Mouse (Mus musculus) gonadal fat pad, adult 2 months (tissue): ENCODE measurements around the gene Setd2. TPM values are rescaled to one million over a fixed set of nuclear protein-coding genes. Genes with fewer than 3 reads are reported as not detected.

Source experiments
- DNase-seq: peaks from one replicate; pipeline ENCODE4 v3.0.0-alpha.2; 2012; ENCODE audit warnings: low read depth
- polyA plus RNA-seq: library from polyadenylated mRNA; depleted of rRNA; stranded (reverse); fragments of >200 nt; gene quantifications from 2 replicates; pipeline ENCODE4 v1.2.3, GENCODE M21; 2012

The Setd2 gene
- polyA plus RNA-seq, 1 experiment = 38.8 TPM

- DNase-seq = no peak
These were observed 91.2 kb downstream of the Setd2 start for GRCm38 (mm10) chr9:110623416-110624195.

DNA sequence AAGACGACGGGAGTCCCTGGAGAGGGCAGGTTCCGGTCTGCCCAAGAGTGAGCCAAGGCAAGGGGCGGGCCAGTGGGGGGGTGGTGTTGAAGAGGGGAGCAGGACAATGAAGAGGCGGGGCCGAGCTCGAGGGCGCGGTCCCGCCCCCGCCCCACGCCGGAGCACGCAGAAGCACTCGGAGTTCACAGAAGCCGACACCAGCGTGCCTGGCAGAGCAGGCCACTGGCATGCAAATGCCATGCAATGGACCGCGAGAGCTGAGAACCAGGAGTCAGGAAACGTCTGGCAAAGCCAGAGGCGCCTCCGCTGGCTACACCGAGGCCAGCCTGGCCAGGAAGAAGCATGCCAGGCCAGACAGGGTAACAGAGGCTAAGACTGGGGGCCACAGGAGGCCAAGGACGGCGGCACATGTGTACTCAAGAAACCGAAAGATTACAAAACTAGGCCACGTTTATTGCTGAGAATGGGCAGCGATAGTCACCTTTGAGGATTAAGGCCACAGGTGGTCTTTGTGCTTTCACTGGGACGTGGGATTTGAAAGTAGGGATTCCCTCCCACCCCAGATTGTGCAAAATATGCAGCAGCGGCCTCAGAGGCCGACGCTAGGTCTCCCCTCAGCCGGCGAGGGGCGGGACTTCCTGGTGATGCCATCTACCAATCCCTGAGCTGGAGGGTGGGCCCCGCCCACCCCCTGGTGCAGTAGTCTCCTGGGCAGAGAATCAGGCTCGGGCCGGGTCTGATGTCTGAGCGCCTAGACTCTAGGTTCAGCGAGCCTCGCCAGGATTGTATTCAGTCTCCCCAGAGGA lies 92.2 kb downstream of the Setd2 start, which contains the start of gene Nradd:
Gene Nradd (minus strand): TSS at position 92 of the 806 bp plus-strand sequence.
- no peak for DNase-seq

DNA sequence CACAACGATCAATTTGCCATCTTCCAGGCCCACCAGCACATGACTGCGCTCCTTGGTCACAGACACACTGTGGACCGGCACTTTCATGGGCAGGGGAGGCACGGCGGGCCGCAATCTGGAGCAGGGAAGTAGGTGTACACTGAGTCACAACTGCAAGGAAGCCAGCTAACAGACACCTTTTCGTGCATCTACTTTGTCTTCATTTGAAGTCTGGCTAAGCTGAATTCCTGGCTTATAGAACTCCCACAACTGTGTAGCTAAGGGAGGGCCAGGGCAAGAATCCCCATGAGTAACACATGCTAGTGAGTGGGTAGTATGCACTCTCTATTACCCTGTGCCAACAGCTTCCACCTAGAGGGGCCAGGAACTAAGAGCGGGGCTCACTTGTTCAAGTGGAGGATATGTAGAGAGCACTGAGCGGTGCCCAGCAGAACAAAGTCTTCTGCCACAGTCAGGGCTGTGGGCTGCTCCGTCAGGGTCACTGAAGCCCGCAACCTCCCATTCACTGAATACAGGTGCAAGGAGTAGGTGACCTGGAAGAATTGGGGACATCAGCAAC lies 93.0 kb downstream of the Setd2 start:
- DNase-seq = no peak

GRCm38 (mm10) chr9:110630171-110630570 lies 97.8 kb downstream of the Setd2 start:
- no peak for DNase-seq

- DNase-seq = no peak
These were observed 98.8 kb downstream of the Setd2 start for GRCm38 (mm10) chr9:110631191-110631590.

- DNase-seq = no peak
These were observed 99.4 kb downstream of the Setd2 start for GRCm38 (mm10) chr9:110631651-110632275.

DNA sequence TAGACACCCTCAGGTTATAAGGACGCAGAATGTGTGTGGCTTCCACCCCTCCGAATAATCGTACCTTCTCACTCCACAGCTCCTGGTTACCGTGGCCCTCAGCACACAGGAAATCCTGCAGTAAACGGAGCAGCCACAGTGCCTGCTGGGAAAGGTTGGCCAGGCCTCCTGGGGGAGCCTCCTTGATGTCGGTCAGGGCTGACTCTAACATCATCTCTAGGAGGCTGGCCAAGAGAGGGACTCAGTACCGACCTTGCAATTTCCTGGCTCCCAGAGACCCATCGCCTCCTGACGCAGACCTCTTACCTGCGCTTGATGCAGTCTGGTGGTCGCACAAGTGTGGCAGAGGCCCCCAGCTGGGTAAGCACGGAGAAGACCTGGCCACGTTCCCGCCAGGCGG lies 100.3 kb downstream of the Setd2 start:
- no peak for DNase-seq

- no peak for DNase-seq
These were observed 101.5 kb downstream of the Setd2 start for GRCm38 (mm10) chr9:110633882-110634281.

DNA sequence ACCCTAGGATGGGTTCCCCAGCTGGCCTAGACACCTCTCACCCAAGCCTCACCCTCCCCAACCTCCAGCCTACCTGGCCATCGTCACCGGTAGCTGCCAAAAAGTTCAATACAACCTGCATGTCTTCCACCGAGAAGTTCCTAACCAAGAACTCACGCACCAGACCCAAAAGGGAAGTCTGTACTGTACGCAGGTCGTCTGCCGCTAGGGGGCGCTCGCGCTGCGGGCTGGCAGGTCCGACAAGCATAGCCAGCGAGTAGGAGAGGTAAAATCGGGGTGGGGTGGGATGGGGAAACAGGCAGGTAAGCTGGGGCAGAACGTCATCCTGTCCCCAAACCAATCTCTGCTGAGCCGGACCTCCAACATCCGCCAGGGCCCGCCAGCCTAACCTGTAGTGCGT lies 102.8 kb downstream of the Setd2 start:
- DNase-seq = no peak

- no peak for DNase-seq
These were observed 106.2 kb downstream of the Setd2 start for GRCm38 (mm10) chr9:110638611-110639021.

DNA sequence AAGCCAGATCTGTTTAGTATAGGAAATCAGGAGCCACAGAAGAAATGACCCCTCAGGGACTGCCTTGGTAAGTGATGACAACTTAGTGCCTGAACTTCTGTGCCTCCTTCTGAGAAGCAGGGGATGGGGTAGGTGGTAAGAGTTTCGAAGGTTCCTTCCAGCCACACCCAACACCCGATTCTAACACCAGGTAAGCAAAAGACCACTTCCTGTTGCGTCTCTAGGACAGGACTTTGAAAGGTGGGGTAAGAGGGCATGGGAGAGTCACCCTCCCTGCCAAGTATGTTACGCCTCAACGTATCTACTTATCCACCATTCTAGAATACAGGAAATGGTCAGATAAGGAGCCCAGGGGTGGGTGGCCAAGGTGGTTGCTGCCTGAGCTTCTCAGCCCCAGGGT lies 108.6 kb downstream of the Setd2 start:
- no peak for DNase-seq

- DNase-seq = no peak
These were observed 110.6 kb downstream of the Setd2 start for GRCm38 (mm10) chr9:110642812-110643524.

GRCm38 (mm10) chr9:110643787-110644186 lies 111.4 kb downstream of the Setd2 start:
- no peak for DNase-seq

DNA sequence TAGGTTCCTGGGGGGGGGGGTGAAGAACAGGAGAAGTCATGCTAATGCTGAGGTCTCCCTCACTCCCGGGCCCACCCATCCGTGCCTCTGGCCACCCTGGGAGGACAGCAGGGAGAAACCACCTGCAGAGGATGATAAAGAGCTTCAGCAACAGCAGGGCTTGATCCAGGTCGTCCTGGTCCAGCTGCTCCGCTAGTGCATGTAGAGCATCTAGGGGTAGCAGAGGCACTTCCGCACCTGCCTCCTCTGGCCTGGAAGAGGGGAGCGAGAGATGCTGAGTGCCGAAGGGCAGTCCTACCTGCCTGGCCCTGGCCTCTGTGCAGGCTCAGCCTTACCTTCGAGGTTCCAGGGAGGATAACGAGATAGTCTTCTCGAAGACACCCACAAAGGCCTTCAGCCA lies 111.9 kb downstream of the Setd2 start:
- no peak for DNase-seq

- no peak for DNase-seq
These were observed 112.8 kb downstream of the Setd2 start for GRCm38 (mm10) chr9:110645219-110645618.

GRCm38 (mm10) chr9:110649775-110650174 lies 117.4 kb downstream of the Setd2 start:
- no peak for DNase-seq

DNA sequence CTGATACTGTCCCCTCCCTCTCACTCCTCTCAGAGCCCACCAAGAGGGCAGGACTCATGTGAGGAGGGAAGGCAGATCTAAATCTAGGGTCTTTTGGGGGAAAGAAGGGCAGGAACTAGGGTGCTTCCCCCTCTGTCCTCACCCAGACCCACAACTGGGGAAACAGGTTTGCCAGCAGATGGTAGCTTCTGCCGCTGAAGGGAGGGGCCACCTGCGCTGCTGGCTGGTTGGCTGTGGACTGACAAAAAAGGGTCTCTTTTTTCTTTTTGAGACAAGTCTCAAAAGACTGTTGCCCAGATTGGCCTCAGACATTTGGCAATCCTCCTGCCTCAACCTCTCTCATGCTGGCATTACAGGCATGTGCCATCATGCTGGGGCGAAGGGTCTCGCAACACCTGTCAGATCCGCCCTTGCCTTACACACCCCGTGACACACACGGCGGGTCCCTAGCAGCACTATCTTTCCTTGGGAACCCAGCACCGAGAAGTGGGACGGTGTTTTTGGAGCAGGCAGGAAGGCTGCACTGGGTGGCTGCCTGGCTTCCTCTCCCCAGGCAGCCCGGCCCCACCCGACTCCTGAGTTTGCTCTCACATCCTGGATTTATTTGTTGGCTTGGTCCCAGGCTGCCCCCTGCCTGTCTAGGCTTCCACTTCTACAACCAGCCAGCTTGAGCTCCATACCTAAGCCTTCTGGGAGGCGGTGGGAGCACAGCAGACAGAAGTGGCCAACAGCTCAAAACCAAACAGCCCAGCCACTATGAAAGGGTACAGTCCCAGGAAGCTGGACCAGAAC lies 119.7 kb downstream of the Setd2 start:
- no peak for DNase-seq

DNA sequence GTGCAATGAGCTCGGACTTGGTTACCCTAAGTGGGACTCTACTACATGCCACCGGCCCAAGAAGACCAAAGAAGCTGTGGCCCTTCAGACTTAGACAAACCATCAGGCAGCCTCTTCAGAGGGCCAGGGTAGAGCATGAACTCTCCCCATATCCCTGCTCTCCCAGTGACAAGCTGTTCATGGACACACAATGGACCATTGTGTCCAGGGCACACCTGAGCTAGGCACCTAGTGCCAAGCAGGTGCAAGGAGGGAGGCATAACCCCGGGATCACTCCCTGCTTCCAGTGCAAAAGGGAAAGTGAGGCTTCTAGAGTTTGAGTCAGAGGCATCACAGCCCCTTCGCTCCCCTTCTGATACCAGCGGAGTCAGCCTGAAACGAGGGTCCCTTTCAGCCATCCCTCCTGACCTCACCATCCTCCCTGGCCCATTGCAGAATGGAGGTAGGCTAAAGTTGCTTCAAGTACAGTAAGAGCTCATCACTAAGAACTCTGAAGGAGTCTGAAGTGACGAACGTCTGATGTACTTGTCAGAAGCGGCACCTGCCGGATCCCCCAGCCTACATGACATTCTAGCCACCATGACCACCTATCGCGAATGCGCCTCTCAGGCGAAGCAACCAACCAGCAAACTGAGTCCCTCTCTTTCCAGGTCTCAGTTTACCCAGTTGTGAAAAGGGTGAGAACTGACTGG lies 120.7 kb downstream of the Setd2 start:
- no peak for DNase-seq

- DNase-seq = no peak
These were observed 121.5 kb downstream of the Setd2 start, which contains the start of gene Nbeal2 for GRCm38 (mm10) chr9:110653655-110654461. Nbeal2 (minus strand) TSS chr9:110654161.
